Mouse (Mus musculus): ENCODE measurements around the gene Zc3h4. TPM values are rescaled to one million over a fixed set of nuclear protein-coding genes. Genes with fewer than 3 reads are reported as not detected.

Zc3h4 gene
- total and polyA plus RNA-seq, 3 experiments = 17.8 to 32.4 (median 27.7) TPM

DNA sequence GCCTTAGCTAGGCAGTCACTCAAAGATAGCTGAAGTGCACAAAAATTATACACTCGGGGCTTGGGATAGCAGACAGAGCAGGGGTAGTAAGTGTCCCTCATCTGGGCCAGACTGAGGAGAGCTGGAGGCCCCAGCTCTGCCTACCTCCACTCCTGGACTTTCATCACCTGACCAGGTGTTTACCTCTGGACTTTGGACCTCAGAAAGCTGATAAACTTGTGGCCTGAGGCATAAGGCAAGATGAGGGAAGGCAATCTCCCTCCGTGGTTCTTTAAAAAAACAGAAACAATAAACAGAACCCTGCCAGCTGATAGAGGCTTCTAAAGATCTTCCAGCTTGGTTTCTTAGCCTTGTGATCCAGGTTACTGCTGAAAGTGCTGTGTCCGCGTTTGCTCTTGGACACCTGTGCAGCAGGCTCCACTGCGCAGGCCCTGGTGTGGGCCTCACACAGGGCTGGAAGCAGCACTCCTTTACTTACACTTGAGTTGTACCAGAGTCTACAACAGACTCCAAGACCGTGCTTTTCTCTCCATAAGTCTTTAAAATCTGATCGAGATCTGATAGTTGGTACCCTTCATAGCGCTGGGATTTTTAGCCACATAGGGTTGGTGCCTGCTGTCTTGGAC lies 19.9 kb downstream of the Zc3h4 start:
- Histone ChIP-seq H3K4me3 (no peak overlapping the region), H3K4me1 (ENCODE audit: control insufficient read depth, insufficient read depth, low read length) (peaks cover 9% of the 10 kb centered on the region), H3K9ac (ENCODE audit: low read depth, low read length) (no peak overlapping the region), H3K79me2 (replicated peaks; ENCODE audit: control insufficient read depth, insufficient read depth, low read length) (no peaks in the 10 kb centered on the region), H3K27me3 (ENCODE audit: control insufficient read depth, insufficient read depth, low read length) (no peaks in the 10 kb centered on the region), H3K36me3 (ENCODE audit: control insufficient read depth, insufficient read depth, low read length) (peaks cover 8% of the 10 kb centered on the region; the same call in 1 of the 2 replicates), H3K27ac (no peak overlapping the region)
- no peak for DNase-seq
- WGBS = 87% methylated on average over 8 of the region's 8 CpGs
- intact Hi-C loops (cut with DNase I) = loop anchor here (10.0 kb wide), 1 partner anchor 46 kb away; no protein-coding TSS in a partner anchor
- no peak for TF ChIP-seq CTCF (IDR thresholded peaks at IDR 0.05)
- TF ChIP-seq POLR2A (IDR thresholded peaks at IDR 0.05; ENCODE audit: insufficient read depth, low read depth, low read length) = no peak
- TF ChIP-seq EP300 (IDR thresholded peaks at IDR 0.05; ENCODE audit: insufficient read depth, low read depth, low read length) = no peak

DNA sequence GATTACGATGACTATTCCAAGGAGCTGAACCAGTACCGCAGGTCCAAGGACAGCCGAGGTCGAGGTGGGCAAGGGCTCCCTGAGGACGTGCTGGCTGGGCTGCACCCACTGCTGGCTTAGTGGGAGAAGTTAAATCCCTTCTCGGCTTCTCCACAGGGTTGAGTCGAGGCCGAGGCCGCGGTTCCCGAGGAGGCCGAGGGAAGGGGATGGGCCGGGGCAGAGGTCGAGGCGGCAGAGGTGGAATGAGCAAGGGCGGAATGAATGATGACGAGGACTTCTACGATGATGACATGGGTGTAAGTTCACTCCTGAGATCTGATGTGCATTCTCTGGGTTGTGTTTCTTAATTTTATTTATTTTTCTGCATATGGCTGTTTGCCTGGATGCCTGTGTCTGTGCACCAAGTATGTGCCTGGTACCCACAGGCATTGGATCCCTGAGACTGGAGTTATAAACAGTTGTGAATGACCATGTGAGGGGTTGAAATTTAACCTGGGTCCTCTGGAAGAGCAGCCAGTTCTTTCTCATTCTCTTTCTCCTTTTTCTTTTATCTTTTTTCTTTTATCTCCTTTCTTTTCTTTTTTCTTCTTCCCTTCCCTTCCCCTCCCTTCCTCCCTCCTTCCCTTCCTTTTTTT lies 21.6 kb downstream of the Zc3h4 start:
- no peaks in the 10 kb centered on the region for H3K79me2 ChIP-seq (replicated peaks; ENCODE audit: control insufficient read depth, insufficient read depth, low read length)
- no peak overlapping the region for H3K9ac ChIP-seq (ENCODE audit: low read depth, low read length)
- no peaks in the 10 kb centered on the region for H3K27me3 ChIP-seq (ENCODE audit: control insufficient read depth, insufficient read depth, low read length)
- H3K4me3 ChIP-seq = no peak overlapping the region
- H3K36me3 ChIP-seq (ENCODE audit: control insufficient read depth, insufficient read depth, low read length) = peaks cover 5% of the 10 kb centered on the region; the same call in 1 of the 2 replicates
- WGBS = 87% methylated on average over 18 of the region's 18 CpGs
- TF ChIP-seq POLR2A (IDR thresholded peaks at IDR 0.05; ENCODE audit: insufficient read depth, low read depth, low read length) (no peak), EP300 (IDR thresholded peaks at IDR 0.05; ENCODE audit: insufficient read depth, low read depth, low read length) (no peak), CTCF (IDR thresholded peaks at IDR 0.05) (no peak)
- no peak overlapping the region for H3K27ac ChIP-seq
- no peak for DNase-seq
- no peaks in the 10 kb centered on the region; the same call in 1 of the 2 replicates for H3K4me1 ChIP-seq (ENCODE audit: control insufficient read depth, insufficient read depth, low read length)
- intact Hi-C loops (cut with DNase I) = loop anchor here (10.0 kb wide), 1 partner anchor 48 kb away; no protein-coding TSS in a partner anchor

- intact Hi-C loops (cut with DNase I) = loop anchor here (10.0 kb wide), 1 partner anchor 49 kb away; no protein-coding TSS in a partner anchor
- no peak for TF ChIP-seq EP300 (IDR thresholded peaks at IDR 0.05; ENCODE audit: insufficient read depth, low read depth, low read length)
- TF ChIP-seq CTCF (IDR thresholded peaks at IDR 0.05) = no peak
- no peak for TF ChIP-seq POLR2A (IDR thresholded peaks at IDR 0.05; ENCODE audit: insufficient read depth, low read depth, low read length)
- WGBS = 70% methylated on average over 9 of the region's 9 CpGs
- no peaks in the 10 kb centered on the region for H3K79me2 ChIP-seq (replicated peaks; ENCODE audit: control insufficient read depth, insufficient read depth, low read length)
- H3K36me3 ChIP-seq (ENCODE audit: control insufficient read depth, insufficient read depth, low read length) = 0 out of 2 replicates have a peak, but pooled peaks cover 2% of the 10 kb centered on the region
- H3K4me3 ChIP-seq = no peak overlapping the region
- H3K9ac ChIP-seq (ENCODE audit: low read depth, low read length) = no peak overlapping the region
- no peak overlapping the region for H3K27ac ChIP-seq
- no peaks in the 10 kb centered on the region; the same call in 1 of the 2 replicates for H3K4me1 ChIP-seq (ENCODE audit: control insufficient read depth, insufficient read depth, low read length)
- DNase-seq = no peak
- no peaks in the 10 kb centered on the region for H3K27me3 ChIP-seq (ENCODE audit: control insufficient read depth, insufficient read depth, low read length)
Observed at GRCm38 (mm10) chr7:16423731-16424130, 23.0 kb downstream of the Zc3h4 start.

DNA sequence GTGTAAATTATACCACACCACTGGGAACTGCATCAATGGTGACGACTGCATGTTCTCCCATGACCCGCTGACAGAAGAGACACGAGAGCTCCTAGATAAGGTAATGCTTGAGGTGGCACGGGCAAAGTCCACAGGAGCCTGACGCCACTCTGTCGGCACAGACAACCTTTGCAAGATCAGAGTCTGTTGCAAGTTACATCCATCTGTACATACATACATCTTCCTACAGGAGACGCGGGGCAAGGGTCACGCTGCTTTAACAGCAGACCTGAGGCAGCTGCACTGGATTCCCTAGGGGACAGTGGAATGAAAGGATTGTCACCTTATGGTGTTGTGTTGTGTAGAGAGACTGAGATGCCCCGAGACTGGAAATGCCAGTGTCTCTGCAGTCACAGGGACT lies 25.0 kb downstream of the Zc3h4 start:
- H3K36me3 ChIP-seq (ENCODE audit: control insufficient read depth, insufficient read depth, low read length) = no peaks in the 10 kb centered on the region
- intact Hi-C loops (cut with DNase I) = loop anchor here (1.0 to 10.0 kb wide), 3 partner anchors 29 to 131 kb away; no protein-coding TSS in a partner anchor

DNA sequence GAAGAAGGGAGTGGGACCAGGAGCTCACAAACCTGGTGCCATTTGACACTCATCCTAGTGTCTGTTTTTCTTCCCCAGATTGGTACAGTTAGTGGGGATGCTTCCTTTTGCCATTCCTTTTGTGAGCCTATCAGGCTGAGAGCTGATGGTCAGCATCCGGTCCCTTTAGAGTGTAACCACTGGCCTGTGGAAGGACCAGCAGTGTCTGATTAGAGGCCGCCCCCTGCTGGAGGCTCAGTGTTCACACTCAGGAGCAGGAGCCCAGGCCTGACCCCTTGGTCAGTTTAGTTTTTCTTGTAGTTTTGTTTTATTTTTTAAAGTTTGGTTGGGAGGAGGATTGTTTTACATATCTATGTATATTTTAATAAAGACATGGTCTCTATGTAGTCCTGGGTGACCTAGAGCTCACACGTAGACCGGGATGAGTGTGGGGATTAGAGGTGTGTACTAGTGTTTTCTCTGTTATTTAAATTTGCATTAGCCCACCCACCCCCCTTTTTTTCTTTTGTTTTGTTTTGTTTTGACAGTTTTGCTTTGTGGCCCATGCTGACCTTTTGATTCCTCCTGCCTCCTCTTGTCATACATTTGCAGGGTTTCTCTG lies 25.5 kb downstream of the Zc3h4 start:
- intact Hi-C loops (cut with DNase I) = loop anchor here (1.0 to 10.0 kb wide), 3 partner anchors 30 to 132 kb away; no protein-coding TSS in a partner anchor
- H3K36me3 ChIP-seq (ENCODE audit: control insufficient read depth, insufficient read depth, low read length) = no peaks in the 10 kb centered on the region
- WGBS = 51% methylated on average over 4 of the region's 4 CpGs
- DNase-seq = peak; percentile 84 to 89
- no peak overlapping the region for H3K27ac ChIP-seq
- no peak overlapping the region for H3K4me3 ChIP-seq
- H3K79me2 ChIP-seq (replicated peaks; ENCODE audit: control insufficient read depth, insufficient read depth, low read length) = peaks cover 1% of the 10 kb centered on the region; the same call in 1 of the 2 replicates
- no peaks in the 10 kb centered on the region for H3K27me3 ChIP-seq (ENCODE audit: control insufficient read depth, insufficient read depth, low read length)
- no peaks in the 10 kb centered on the region; the same call in 1 of the 2 replicates for H3K4me1 ChIP-seq (ENCODE audit: control insufficient read depth, insufficient read depth, low read length)
- peak; percentile 99 for TF ChIP-seq CTCF (IDR thresholded peaks at IDR 0.05)
- peak; percentile 83 for TF ChIP-seq EP300 (IDR thresholded peaks at IDR 0.05; ENCODE audit: insufficient read depth, low read depth, low read length)
- no peak for TF ChIP-seq POLR2A (IDR thresholded peaks at IDR 0.05; ENCODE audit: insufficient read depth, low read depth, low read length)
- H3K9ac ChIP-seq (ENCODE audit: low read depth, low read length) = no peak overlapping the region

More for the DNA sequence above, 25.0 kb downstream of the Zc3h4 start:
- Histone ChIP-seq H3K27me3 (ENCODE audit: control insufficient read depth, insufficient read depth, low read length) (no peaks in the 10 kb centered on the region), H3K79me2 (replicated peaks; ENCODE audit: control insufficient read depth, insufficient read depth, low read length) (peaks cover 1% of the 10 kb centered on the region; the same call in 1 of the 2 replicates), H3K9ac (ENCODE audit: low read depth, low read length) (no peak overlapping the region), H3K4me1 (ENCODE audit: control insufficient read depth, insufficient read depth, low read length) (no peaks in the 10 kb centered on the region; the same call in 1 of the 2 replicates), H3K4me3 (no peak overlapping the region), H3K27ac (no peak overlapping the region)
- TF ChIP-seq CTCF (IDR thresholded peaks at IDR 0.05) (no peak), EP300 (IDR thresholded peaks at IDR 0.05; ENCODE audit: insufficient read depth, low read depth, low read length) (no peak), POLR2A (IDR thresholded peaks at IDR 0.05; ENCODE audit: insufficient read depth, low read depth, low read length) (no peak)
- 73% methylated on average over 10 of the region's 10 CpGs for whole genome bisulfite sequencing
- DNase-seq = no peak
